In genomic region chr17:74995266-74995665, GRCm38 (mm10) we compare ENCODE assay signal across 20 mouse cellular contexts. TPM values are rescaled to one million over a fixed set of nuclear protein-coding genes. Genes with fewer than 3 reads are reported as not detected.
DNase-seq lines count a peak whose midpoint lies in the region; ATAC-seq lines count a peak whose summit lies in the region.
"Had no signal": no experiment of that assay in that cellular context is flagged by ENCODE, and none has a peak within 500 bp of the region (broad histone marks: within the 10 kb centered on the region; RNA-seq: fewer than 3 reads in every experiment).

No protein-coding gene starts in this region.

- no peak for ATAC-seq in heart, embryonic 16.5 days (replicated peaks; ENCODE audit: extremely low read depth, insufficient read depth, low FRiP score)
- peak; percentile 68 for ATAC-seq in limb, embryonic 11.5 days (ENCODE audit: insufficient number of reproducible peaks, low FRiP score, low TSS enrichment, low read depth)
- ATAC-seq: liver, postnatal 0 days had no signal

- H3K4me2 ChIP-seq in heart, embryonic 16.5 days (ENCODE audit: low read depth, low read length) = no peak overlapping the region
- no peak overlapping the region; the same call in 1 of the 2 replicates for H3K4me2 ChIP-seq in limb, embryonic 11.5 days (ENCODE audit: low read depth, severe bottlenecking)

- H3K4me1 ChIP-seq in heart, embryonic 16.5 days (ENCODE audit: control insufficient read depth, insufficient read depth, low read length) = peaks cover 18% of the 10 kb centered on the region
- peaks cover 25% of the 10 kb centered on the region for H3K4me1 ChIP-seq in embryonic facial prominence, embryonic 10.5 days
- peaks cover 12% of the 10 kb centered on the region for H3K4me1 ChIP-seq in limb, embryonic 11.5 days (ENCODE audit: control insufficient read depth, insufficient read depth, low read length)

- H3K4me3 ChIP-seq in heart, embryonic 16.5 days (ENCODE audit: low read length) = no peak overlapping the region
- H3K4me3 ChIP-seq in embryonic facial prominence, embryonic 10.5 days = peak overlapping the region; percentile 52; the same call in 1 of the 2 replicates
- H3K4me3 ChIP-seq in limb, embryonic 11.5 days (ENCODE audit: low read depth, low read length) = no peak overlapping the region
- H3K4me3 ChIP-seq: midbrain, embryonic 15.5 days had no signal

- H3K27ac ChIP-seq in heart, embryonic 16.5 days (ENCODE audit: low read length) = peak overlapping the region; percentile 88
- H3K27ac ChIP-seq in embryonic facial prominence, embryonic 10.5 days (replicated peaks) = peak overlapping the region; percentile 91
- peak overlapping the region; percentile 97 for H3K27ac ChIP-seq in limb, embryonic 11.5 days (replicated peaks; ENCODE audit: low read depth, low read length)
- H3K27ac ChIP-seq: midbrain, embryonic 15.5 days had no signal

- H3K9ac ChIP-seq in heart, embryonic 16.5 days (ENCODE audit: low read length) = no peak overlapping the region
- H3K9ac ChIP-seq in limb, embryonic 11.5 days (ENCODE audit: low read length) = no peak overlapping the region
- H3K9ac ChIP-seq: forebrain, embryonic 12.5 days; liver, postnatal 0 days; midbrain, embryonic 15.5 days; stomach, embryonic 15.5 days had no signal

- WGBS in heart, embryonic 16.5 days = 55% methylated on average over 3 of the region's 3 CpGs
- 39% methylated on average over 3 of the region's 3 CpGs for WGBS in embryonic facial prominence, embryonic 10.5 days
- 15% methylated on average over 3 of the region's 3 CpGs for WGBS in limb, embryonic 11.5 days

- peak; percentile 60 for DNase-seq in heart, adult 11 months
- no peak for DNase-seq in heart, postnatal 36 days
- no peak for DNase-seq in heart, adult 8-10 months (ENCODE audit: low spot score)
- peak; percentile 30 for DNase-seq in embryonic facial prominence, embryonic 10.5 days (ENCODE audit: low spot score)
- DNase-seq in limb, embryonic 11.5 days (ENCODE audit: low spot score) = peak; percentile 61
- DNase-seq in retina, embryonic 14.5 days (ENCODE audit: low spot score) = no peak
- no peak for DNase-seq in left cerebral cortex, postnatal 25 days (ENCODE audit: low spot score in 2 of 2)
- DNase-seq: adrenal gland, postnatal 14 days; cerebellum, adult 11 months; cerebellum, postnatal 10 days; gastrocnemius, postnatal 10 days; kidney, postnatal 36 days; layer of hippocampus, adult 9-11 months; liver, postnatal 0 days; lung, postnatal 10 days had no signal

- H3K27me3 ChIP-seq in heart, embryonic 16.5 days (ENCODE audit: control insufficient read depth, insufficient read depth, low read length) = no peaks in the 10 kb centered on the region
- no peaks in the 10 kb centered on the region for H3K27me3 ChIP-seq in embryonic facial prominence, embryonic 10.5 days (replicated peaks; ENCODE audit: low read depth, poor library complexity, severe bottlenecking)
- H3K27me3 ChIP-seq in limb, embryonic 11.5 days (ENCODE audit: control insufficient read depth, insufficient read depth, low read length) = no peaks in the 10 kb centered on the region
- H3K27me3 ChIP-seq: forebrain, embryonic 12.5 days; midbrain, embryonic 15.5 days; stomach, embryonic 15.5 days had no signal

- no peaks in the 10 kb centered on the region; the same call in 1 of the 2 replicates for H3K9me3 ChIP-seq in heart, embryonic 16.5 days (replicated peaks; ENCODE audit: control insufficient read depth, low read length)
- no peaks in the 10 kb centered on the region for H3K9me3 ChIP-seq in embryonic facial prominence, embryonic 10.5 days
- H3K9me3 ChIP-seq in limb, embryonic 11.5 days (ENCODE audit: control insufficient read depth, low read length) = no peaks in the 10 kb centered on the region
- H3K9me3 ChIP-seq: forebrain, embryonic 12.5 days; midbrain, embryonic 15.5 days; stomach, embryonic 15.5 days had no signal

- intact Hi-C loops in heart, postnatal 36 days (cut with DNase I) = no loop called here
- intact Hi-C loops in left cerebral cortex, postnatal 25 days (cut with DNase I) = no loop called here

- H3K36me3 ChIP-seq in heart, embryonic 16.5 days (ENCODE audit: control insufficient read depth, insufficient read depth) = no peaks in the 10 kb centered on the region
- H3K36me3 ChIP-seq in embryonic facial prominence, embryonic 10.5 days (replicated peaks) = no peaks in the 10 kb centered on the region
- no peaks in the 10 kb centered on the region for H3K36me3 ChIP-seq in limb, embryonic 11.5 days (ENCODE audit: control insufficient read depth, insufficient read depth, low read length)
- H3K36me3 ChIP-seq: forebrain, embryonic 12.5 days; G1E; midbrain, embryonic 15.5 days; stomach, embryonic 15.5 days had no signal

RNA-seq across cellular contexts. Expression of gene Ltbp1, which starts 10.1 kb away (rescaled TPM):
- total RNA-seq in heart, postnatal 36 days (2021) = 10 to 100 TPM; 41.1 to 46.2 TPM
- polyA plus RNA-seq in heart, embryonic 16.5 days (2015; fragmentation: Nextera tagmentation; extraction: Ambion mirVana) = 15.6 and 19.7 TPM in 2 replicates
- 10 to 100 TPM; 35.7 to 46.0 (median 42.1) TPM for total RNA-seq in heart, adult 8-10 months (2022)
- polyA plus RNA-seq in embryonic facial prominence, embryonic 10.5 days (2016; fragmentation: Nextera tagmentation; extraction: Ambion mirVana) = 7.0 and 8.5 TPM in 2 replicates
- 29.8 and 34.6 TPM in 2 replicates for polyA plus RNA-seq in limb, embryonic 11.5 days (2014; fragmentation: Nextera tagmentation; extraction: Ambion mirVana)
- 1 to 10 TPM; 8.9 to 9.1 TPM for total RNA-seq in left cerebral cortex, postnatal 25 days (2021)
- polyA plus RNA-seq: G1E had no signal

Comparison
In these comparisons a context has a peak if more than half of its experiments do, and no peak if none do; other contexts are left out.
1. DNase-seq: peak in heart, adult 11 months (single experiment), embryonic facial prominence, embryonic 10.5 days (single experiment) and limb, embryonic 11.5 days (single experiment); none in heart, postnatal 36 days (0 of 2), heart, adult 8-10 months (single experiment), retina, embryonic 14.5 days (single experiment) and left cerebral cortex, postnatal 25 days (0 of 2).
2. Peak in every context shown above with its lines, with median percentiles within 50 percentile points of each other: H3K27ac ChIP-seq.